Mouse (Mus musculus) mouse trophoblast stem cell (cell line): Measurements from ENCODE around the gene Tspan13.

Experiments
- in situ Hi-C, 2 experiments: fragments of 300-500 bp; cut with MseI, MboI; formaldehyde crosslinking; loops; 2 replicates in 1 of 2; 3 replicates in 1 of 2; pipeline ENCODE4 v1.15.1; 2025

Gene Tspan13

DNA sequence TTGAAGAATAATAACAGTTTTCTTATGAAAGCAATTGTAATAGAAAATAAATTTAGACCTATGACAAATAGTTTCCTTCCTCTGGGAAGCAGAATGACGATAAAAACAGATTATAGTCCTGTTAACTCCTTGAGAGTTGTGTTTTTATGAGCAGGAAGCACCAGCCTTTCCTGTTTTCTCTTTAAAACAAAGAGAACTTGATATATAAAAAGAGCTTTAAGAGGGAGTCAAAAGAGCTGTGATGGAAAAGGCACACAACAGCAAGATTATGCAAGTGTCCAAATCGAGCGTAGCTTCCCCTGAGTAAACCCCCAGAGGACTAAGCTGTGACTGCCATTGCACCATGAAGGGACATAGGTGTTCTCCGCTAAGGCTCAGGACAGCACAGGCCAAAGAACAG, 9.9 kb downstream of the Tspan13 start:
- in situ Hi-C loops = no loop called here

DNA sequence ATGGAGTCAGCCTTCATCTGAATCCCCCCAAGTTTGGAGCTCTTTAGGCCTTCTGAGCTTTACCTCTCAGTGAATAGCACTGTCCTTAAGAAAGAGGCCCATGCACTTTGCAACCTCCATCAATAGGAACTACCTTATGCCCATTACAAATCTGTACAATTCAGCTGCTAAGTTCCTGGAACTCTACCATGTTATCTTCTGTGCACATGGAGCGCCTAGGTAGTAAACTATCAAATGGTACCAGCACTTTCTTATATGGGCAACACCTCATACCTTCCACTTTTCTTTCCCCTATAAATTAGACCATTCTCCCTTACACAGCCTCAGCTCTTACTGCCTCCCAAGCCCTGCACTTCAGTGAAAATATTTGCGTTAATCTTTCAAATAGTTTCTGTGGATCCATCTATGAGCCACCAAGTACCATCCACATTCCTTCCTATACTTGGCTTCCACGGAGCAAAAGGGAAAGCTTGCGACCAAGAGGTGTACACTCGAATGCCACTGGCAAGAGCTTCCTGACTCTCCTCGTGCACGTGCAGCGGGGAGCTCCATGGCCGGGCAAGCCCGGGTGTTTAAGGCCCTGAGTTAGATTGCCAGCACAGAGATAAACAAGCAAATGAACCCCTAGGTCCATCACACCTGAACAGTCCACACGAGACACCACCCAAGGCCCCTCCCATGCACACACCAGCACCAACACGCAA, 11.5 kb downstream of the Tspan13 start:
- in situ Hi-C loops = no loop called here

DNA sequence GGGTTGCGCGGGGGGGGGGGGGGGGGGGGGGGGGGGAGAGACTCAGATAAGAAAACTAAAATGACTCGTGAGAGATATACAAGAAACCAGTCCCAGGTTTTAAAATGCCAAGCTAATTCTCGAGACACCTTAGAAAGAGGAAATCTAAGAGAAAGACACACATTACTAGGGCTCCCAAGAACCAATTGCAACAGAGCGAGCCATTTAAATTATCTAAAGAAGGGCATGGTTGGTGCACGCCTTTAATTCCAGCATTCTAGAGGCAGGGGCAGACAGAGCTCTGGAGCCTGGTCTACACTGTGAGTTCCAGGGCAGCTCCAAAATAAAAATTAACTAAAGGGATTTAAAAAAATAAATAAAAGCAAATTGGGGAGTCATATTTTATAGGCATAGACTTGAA, 12.6 kb downstream of the Tspan13 start:
- in situ Hi-C loops = no loop called here

DNA sequence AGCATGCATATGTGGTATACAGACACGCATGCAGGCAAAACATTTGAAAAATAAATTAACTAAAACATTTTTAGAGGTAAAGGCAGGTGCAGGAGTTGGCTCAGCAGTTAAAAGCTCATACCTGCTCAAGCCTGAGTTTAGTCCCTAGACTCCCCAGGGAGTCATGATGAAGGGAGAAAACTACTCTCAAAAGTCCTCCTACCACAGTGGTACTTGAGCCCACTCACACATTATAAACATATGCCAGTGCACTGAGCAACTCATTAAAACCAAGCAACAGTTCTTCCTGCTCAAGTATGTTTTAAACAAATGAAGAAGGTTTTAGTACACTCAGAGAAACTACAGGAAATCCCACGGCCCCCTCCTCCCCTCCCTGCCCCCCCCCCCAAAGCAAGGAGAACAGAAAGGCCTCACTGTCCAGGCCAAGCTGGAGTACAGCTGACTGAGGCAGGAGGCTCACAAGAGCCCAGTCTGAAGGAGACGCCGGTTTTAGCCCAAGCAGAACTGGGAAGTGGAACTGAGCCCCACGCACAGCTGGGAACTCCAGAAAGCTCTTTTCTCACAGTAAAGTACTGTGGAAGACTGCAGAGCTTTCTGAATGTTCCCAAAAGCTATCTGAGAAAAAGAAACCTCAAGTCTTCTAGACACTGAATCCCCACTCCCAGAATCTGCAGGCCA, 13.2 kb downstream of the Tspan13 start:
- in situ Hi-C loops = no loop called here

DNA sequence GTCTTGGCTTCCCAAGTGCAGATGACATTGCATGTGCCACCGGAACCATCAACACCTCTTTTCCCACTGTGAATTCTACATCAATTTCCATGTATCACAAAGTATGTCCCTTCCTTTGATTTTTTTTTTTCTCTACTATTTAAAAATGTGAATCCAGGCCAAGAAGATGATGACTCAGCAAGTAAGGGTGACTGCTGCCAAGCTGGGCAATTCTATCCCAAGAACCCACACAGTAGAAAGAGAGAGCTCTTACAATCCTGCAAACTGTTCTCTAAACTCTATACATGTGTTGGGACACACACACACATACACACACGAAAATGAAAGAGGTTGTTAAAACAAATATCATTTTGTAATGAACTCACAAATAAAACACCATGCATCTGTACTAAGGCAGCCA, 15.1 kb downstream of the Tspan13 start:
- in situ Hi-C loops = no loop called here

DNA sequence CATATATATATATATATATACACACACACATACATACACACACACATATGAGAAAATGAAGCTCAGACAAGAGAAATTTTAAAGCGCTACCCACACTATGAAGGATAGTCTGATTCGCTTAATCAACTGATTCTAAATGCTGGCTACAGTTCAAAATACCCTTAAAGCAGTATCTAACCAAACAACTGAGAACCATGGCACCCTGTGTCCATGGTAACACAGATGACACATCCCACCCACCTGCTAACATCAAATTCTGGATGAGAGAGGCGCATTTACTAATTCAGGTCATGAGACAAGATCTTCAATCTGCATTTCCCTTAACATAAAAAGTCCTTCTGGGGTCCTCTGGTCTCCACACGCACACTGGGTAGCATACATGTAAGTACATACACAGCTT, 16.2 kb downstream of the Tspan13 start:
- in situ Hi-C loops = no loop called here

DNA sequence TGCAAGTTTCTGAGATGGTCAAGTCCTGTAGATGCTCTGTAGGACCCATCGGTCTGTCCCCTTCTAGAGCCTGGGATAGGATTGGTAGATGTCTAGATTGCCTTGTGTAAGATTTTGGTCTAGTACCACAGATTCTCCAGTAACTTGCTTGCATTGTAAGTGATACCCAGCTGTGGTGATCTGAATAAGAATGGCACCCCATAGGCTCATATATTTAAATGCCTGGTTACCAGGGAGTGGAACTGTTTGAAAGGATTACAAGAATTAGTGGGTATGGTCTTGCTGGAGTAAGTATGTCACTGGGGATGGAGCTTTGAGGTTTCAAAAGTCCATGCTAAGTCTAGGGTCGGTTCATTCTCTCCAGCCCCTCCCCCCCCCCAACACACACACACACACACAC, 21.6 kb downstream of the Tspan13 start:
- in situ Hi-C loops = no loop called here

DNA sequence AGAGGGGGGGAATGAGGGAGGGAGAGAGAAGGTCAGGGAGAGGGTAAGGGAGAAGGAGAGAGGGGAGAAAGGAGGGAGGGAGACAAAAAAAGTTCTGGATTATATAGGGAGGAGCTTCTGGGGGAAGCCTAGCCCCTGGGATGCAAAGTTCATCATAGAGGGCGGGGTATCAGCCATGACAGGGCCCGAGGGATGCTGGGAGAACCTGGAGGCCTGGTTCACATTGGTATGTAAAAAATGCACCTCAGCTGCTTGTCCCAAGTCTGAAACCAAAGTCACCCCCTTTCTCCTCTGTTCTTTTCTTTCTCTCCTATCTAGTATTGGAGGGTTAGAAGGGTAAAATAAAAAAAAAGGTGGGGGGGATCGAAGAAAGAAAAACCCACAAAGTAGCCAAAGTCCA, 22.2 kb downstream of the Tspan13 start:
- in situ Hi-C loops = no loop called here

DNA sequence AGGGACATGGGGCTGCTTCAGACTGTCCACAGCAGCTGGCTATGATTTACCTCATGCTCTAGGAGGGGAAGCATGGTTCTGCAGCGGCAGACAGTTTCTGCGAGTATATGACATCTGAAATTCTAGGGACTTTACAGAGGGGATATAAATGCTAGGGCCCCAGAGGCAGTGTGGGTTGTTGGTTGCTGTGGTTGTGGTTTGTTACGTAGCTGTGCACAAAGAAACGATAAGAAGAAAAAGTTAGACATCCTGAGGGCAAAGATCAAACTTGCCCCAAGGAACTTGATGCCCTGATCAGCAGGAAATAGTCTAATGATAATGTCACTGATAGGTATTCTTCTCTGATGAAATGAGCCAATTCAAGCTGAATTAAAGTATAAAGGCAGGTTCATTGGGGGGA, 22.7 kb downstream of the Tspan13 start:
- in situ Hi-C loops = no loop called here

DNA sequence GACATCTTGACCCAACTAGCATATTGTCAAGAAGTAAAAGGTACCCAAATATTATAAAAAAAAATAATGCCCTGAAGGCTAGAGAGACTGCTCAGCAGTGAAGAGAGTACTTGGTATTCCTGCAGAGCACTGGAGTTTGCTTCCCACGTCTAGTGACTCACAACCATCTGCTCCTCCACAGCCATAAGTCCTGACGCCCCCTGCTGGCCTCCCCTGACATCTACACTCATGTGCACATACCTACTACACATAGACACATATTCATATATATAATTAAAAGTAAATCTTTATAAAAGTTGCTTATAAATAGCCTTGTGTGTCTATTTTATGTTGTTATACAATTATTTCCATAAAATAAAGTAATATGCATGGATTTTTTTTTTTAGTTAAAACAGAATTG, 24.5 kb downstream of the Tspan13 start:
- in situ Hi-C loops = no loop called here

DNA sequence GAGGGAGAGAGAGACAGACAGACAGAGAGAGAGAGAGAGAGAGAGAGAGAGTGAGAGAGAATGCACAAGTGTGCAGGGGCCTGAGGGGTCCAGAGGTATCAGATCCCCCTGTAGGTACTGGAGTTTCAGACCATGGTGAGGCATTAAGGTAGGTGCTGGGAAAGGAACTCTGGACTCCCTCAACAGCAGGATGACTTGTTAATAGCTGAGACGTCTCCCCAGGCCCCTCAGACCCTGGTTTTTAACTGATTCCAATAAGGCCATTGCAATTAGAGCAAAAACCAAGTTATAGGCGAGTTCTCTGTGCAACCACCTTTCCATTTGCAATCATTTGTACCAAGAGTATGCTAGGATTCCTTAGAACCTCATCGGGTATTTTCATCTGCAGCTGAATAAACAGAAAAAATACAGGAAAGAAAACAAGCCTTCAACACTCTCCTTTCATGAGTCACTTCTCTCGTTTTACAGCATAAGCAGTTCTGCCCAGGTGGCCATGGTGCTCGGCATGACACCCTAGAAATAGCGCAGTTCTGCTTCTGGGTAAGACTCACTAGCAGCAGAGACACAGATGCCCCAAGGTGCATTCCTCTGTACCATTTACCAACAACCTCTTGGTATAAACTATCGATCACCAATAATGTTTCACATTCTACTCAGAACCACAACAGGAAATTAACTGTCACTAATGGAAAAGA, 28.9 kb downstream of the Tspan13 start:
- in situ Hi-C loops = no loop called here

DNA sequence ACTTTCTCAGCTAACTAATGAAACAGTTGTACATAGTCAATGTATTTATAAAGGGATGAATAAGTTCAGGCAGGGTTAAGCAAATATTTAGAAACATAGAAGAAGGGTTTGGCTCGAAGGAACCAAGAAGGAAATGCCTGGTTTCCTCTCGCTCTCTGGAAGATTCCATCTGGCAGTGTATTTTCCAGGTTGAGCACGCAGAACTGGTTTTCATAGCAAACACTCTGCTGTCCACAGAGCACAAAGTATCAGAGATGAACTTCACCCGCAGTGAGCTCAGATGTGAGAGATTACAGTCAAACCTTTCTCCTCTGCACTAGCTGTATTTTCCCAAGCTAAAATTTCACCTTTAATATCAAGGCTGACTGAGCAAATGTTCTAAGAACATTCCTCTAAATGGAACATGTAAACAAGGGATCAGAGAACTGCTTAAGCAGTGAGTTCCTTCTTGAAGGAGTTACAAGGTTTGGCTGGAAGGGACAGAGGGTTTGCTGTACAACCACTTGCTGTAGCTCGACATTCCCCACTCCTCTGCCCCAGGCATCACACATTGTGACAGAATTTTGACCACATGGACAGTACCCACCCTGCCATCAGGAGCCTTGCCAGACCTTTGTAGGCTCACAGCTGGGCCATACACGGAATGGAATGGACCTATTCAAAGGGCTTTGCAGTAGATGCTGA, 33.8 kb downstream of the Tspan13 start:
- in situ Hi-C loops = no loop called here

DNA sequence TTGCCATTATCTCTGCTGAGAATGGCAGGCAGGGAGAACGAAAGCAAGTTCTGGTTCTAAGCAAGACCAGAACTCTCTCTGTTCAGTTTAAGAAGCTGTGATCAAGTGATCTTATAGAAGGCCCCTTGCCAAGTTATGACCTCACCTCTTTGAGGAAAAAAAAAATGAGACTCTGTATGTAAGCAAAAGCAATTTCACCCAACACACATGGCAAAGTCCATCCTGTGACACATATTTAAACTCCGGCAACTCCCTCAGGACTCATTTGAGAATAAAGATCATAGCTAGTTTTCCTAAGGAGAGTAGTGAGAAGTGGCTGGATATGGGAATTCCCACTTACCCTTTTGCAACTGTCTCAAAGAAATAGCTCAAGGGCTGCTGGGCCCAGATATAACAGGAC, 34.7 kb downstream of the Tspan13 start:
- in situ Hi-C loops = no loop called here

DNA sequence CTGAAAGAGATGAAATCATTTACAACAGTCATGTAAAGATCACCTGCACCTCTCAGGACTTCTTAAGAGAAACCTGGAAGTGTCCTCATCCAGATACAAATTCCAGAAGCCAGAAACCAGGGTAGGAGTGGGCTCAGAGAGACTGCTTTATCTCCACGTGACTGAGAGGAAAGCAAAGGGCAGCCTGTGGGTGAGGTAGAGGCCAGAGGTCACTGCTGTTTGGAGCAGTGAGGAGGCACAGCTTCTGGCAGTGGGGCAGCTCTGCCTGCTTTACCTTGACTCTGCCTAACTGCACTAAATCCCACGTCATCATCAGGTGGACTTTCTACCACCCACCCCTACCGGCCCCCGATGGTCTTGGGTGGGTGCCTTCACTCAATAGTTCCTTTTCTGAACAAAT, 37.6 kb downstream of the Tspan13 start:
- in situ Hi-C loops = no loop called here

DNA sequence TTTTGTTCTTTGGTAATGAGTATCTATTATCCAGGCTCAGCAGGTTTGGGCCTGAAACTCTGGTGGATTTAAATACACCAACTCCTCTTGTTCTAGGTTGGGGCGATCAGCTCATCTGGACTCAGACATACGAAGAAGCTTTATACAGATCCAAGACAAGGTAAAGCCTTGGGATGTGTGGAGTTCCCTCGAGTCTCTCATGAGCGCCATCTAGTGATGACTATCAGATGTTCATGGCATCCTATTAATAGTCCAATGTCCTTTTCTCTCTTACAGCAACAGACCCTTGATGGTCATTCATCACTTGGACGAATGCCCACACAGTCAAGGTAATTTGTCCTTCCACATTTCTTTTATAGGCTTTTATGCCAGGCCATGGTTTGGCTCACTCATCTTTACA, 46.5 kb downstream of the Tspan13 start:
- in situ Hi-C loops = no loop called here

DNA sequence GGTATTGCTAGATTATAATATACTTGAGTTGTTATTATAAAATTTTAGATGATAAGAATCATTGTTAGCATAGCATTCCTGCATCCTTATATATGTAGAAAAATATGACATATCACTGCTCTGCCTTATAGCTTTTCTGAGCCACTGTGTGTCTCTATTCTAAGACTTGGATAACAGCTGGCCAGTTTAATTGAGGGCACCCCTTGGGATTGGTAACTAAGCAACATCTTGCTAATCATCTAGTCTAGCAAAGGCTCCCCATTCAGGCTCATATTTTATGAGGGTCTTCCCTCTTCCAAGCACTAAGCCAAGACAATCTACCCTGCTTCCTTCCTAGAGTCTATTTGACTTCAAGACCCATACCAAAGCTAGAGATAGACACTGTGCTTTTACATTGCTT, 48.2 kb downstream of the Tspan13 start:
- in situ Hi-C loops = no loop called here

DNA sequence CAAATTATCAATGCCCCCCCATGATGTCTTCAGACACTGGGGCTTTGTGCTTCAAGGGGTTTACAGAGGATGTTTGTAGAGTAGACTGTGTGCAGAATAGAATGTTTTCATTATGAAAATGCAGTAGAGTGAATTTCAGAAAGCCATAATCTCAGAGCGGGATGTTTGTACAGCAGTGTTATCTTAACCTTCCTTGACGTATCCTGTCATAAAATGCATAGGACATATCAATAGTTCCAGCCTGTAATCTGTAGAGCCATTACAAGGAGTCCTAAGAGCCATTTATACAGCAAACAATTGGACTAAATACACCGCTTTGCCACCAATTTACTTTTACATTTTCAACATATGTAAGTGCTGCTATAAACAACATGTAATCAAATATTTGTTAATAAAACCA, 48.7 kb downstream of the Tspan13 start:
- in situ Hi-C loops = no loop called here

DNA sequence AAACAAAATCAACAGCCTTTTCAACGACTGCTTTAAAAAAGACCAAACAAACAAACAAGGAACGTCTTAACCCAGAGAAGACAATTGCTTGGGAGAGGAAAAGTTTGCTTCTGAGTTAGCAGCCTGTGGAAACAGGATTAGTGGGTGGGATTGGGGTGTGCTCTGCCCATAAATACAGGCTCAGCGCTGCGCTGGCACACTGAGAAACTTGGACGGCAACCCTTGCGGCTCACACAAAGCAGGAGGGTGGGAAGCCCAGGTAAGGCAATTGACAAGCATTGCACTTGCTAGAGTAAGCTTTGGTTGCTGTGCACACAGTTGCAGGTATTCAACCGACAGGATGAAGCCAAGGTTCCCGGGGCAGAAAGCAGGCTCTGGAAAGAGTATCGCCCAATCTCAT, 49.6 kb downstream of the Tspan13 start, which contains the start of gene Agr2:
Gene Agr2, plus strand, starts transcription at position 197 of the 400 bp plus-strand sequence.
- in situ Hi-C loops = no loop called here

DNA sequence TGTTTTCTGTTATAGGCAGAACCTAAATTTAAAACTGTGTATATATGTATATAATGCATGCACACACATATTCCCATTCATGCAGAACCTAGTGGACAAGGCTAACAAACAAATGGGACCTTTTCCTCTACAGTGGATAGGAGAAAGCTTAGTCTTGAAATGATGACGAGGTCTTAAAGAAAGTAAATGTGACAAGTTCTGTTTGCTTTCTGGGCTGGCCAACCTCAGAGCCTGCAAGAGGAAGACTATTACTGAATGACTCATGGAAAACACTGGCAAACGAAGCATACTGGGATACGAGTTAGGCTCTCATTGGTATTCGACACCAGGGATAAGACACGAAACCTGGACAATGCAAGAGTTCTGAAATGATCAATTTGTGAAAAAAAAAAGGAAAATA, 57.6 kb downstream of the Tspan13 start:
- in situ Hi-C loops = no loop called here

DNA sequence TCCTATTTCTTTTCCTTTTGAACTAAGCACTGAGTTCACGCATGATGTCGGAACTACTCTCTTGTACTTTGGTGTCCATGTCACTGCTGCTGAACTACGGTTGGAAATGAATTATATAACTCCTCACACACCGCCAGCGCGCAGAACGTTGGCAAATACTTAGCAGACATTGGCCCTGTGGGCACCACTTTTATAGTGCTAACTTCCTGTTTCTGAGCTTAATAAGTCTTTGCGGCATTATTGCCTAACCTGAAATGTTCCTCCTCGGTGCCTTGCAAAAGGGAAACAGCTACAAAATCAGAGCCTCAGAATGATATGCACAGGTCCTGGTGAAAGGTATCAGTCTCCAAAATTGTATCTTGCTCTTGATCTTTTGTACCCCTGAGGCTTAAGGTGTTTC, 58.8 kb downstream of the Tspan13 start:
- in situ Hi-C loops = no loop called here

DNA sequence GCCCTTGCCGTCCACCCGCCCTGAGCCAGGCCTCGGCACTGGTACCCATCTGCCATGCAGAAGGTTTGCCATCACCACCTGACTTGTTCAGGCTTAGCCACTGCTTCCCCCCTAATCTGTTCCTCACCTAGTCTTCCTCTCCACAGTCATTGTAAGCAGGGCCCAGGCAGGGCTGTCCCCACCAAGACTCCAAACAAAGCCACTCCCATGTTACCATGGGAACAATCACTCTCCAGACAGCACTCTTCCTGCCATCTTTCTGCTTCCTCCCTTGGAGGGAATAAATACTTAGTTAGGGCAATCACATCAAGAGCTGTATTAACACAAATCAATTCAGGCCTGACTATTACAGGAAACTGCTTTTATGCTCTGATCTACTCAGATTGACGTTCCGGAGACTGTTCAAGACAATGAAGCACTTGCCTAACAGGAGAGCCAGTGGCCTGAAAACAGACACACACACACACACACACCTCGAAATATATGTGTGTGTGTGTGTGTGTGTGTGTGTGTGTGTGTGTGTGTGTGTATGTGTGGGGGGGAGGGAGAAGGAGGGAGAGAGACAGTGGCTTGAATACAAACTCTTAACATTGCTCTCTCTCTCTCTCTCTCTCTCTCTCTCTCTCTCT, 60.5 kb downstream of the Tspan13 start:
- in situ Hi-C loops = no loop called here

DNA sequence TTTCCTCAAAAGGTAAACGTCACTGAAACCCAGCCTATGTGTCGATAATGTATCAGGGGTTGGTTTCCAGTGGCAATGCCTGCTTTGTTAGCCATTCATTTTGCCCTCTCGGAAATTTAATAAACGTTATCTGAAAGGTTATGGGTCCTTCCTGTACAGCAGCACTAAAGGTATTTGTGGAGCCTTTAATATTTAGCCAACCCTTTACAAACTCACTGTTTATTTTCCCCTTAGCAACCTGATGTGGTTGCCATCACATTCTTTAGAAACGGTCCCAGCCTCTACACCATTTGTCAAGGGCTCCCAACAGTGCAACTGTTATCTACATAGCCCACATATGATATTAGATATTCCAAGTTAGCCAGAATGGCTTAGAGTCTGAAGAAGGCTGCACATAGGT, 62.7 kb downstream of the Tspan13 start:
- in situ Hi-C loops = no loop called here
